Mouse (Mus musculus): ENCODE data around the gene Cmtm7. TPM values are rescaled to one million over a fixed set of nuclear protein-coding genes. Genes with fewer than 3 reads are reported as not detected.
A peak's percentile ranks its signal among the peaks of the same experiment; 100 is the strongest.

Gene Cmtm7
- polyA plus RNA-seq, 1 experiment from 2014 or later = 35.7 TPM

DNA sequence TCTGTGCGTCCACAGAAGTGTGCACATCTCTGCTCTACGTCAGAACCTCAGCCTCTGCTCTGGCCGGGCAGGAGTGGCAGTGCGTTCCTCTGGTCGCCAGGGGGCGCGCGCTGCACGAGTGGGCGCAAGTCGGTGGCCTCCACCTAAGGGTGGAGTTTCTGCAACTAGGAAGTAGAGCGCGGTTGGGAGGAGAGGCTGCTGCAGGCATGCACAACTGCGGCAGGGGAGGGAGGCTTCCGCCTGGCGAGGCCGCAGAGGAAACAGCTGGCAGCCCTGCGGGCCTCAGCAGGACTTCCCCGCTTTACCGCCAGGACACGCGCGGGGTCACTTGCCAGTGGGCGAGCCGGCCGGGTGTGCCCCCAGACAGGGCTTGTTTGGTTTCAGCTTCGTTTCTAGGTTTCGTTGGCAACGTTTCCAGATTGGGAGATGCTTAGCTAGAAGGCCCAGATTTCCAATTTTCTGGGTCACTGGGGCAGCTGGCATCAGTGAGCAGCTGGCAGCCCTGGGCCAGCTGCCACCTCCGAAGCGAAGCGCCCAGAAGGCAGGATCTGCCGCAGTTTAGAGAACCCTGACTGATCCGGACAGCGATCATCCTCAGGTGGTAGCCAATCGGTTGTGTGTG lies 28.7 kb downstream of the Cmtm7 start:
- H3K9me3 ChIP-seq (ENCODE audit: control insufficient read depth) = no peaks in the 10 kb centered on the region
- peak overlapping the region; percentile 65 for H3K9ac ChIP-seq (ENCODE audit: low read depth, low read length)
- H3K27ac ChIP-seq (ENCODE audit: low read depth, low read length) = peak overlapping the region; percentile 58
- ATAC-seq = peak; percentile 92
- peak overlapping the region; percentile 52 for H3K4me3 ChIP-seq (ENCODE audit: low read depth, low read length)
- peaks cover 40% of the 10 kb centered on the region for H3K36me3 ChIP-seq (ENCODE audit: control insufficient read depth, insufficient read depth)
- H3K27me3 ChIP-seq (replicated peaks; ENCODE audit: control insufficient read depth, insufficient read depth, low read length) = no peaks in the 10 kb centered on the region
- whole genome bisulfite sequencing = 6% methylated on average over 36 of the region's 36 CpGs
- TF ChIP-seq CTCF (IDR thresholded peaks at IDR 0.05; ENCODE audit: low read depth) = peak; percentile 100
- peak overlapping the region; percentile 83 for H3K4me2 ChIP-seq (replicated peaks; ENCODE audit: low read depth)
- no peaks in the 10 kb centered on the region for H3K4me1 ChIP-seq (replicated peaks; ENCODE audit: control insufficient read depth, insufficient read depth, low read length)

DNA sequence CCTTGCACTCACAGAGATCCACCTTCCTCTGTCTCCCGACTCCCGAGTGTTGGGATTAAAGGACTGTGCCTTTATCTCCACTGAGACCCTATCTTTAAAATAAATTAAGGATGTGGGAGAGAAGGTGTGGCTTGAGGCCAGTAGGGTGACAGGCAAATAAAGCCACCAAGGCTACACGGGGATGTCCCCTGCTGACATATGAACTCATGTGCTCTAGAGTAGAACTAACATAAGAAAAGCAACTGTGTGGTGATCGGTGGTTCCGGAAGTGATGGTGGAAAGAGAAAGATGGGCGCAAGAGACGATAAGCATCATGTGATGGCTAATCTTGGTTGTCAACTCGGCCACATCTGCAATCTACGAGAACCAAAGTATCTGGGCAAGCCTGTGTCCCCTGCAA lies 29.3 kb downstream of the Cmtm7 start:
- TF ChIP-seq CTCF (IDR thresholded peaks at IDR 0.05; ENCODE audit: low read depth) = no peak
- WGBS = 72% methylated on average over 9 of the region's 9 CpGs
- Histone ChIP-seq H3K9ac (ENCODE audit: low read depth, low read length) (no peak overlapping the region), H3K4me3 (ENCODE audit: low read depth, low read length) (no peak overlapping the region), H3K36me3 (ENCODE audit: control insufficient read depth, insufficient read depth) (peaks cover 47% of the 10 kb centered on the region), H3K27ac (ENCODE audit: low read depth, low read length) (no peak overlapping the region), H3K4me2 (replicated peaks; ENCODE audit: low read depth) (peak overlapping the region; percentile 83; the same call in 1 of the 2 replicates), H3K4me1 (replicated peaks; ENCODE audit: control insufficient read depth, insufficient read depth, low read length) (no peaks in the 10 kb centered on the region), H3K27me3 (replicated peaks; ENCODE audit: control insufficient read depth, insufficient read depth, low read length) (no peaks in the 10 kb centered on the region), H3K9me3 (ENCODE audit: control insufficient read depth) (no peaks in the 10 kb centered on the region)
- no peak for ATAC-seq

DNA sequence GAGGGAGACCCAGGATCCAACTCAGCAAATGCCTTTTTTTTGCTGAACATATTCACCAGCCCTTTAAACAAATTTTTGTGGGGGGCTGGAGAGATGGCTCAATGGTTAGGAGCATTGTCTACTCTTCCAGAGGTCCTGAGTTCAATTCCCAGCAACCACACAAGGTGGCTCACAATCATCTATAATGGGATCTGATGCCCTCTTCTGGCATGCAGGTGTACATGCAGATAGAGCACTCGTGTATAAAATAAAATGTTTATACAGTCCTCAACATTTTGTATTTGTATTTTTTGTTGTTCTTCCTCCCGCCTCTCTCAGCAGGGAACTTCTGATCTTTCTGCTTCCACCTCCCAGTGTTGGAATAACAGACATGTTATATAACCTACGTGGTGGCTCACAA lies 30.1 kb downstream of the Cmtm7 start:
- peak; percentile 43 for TF ChIP-seq CTCF (IDR thresholded peaks at IDR 0.05; ENCODE audit: low read depth)
- H3K4me2 ChIP-seq (replicated peaks; ENCODE audit: low read depth) = no peak overlapping the region
- no peaks in the 10 kb centered on the region for H3K9me3 ChIP-seq (ENCODE audit: control insufficient read depth)
- H3K9ac ChIP-seq (ENCODE audit: low read depth, low read length) = no peak overlapping the region
- 72% methylated on average over 3 of the region's 3 CpGs for WGBS
- peaks cover 47% of the 10 kb centered on the region for H3K36me3 ChIP-seq (ENCODE audit: control insufficient read depth, insufficient read depth)
- no peaks in the 10 kb centered on the region for H3K27me3 ChIP-seq (replicated peaks; ENCODE audit: control insufficient read depth, insufficient read depth, low read length)
- H3K27ac ChIP-seq (ENCODE audit: low read depth, low read length) = no peak overlapping the region
- H3K4me3 ChIP-seq (ENCODE audit: low read depth, low read length) = no peak overlapping the region
- no peak for ATAC-seq
- H3K4me1 ChIP-seq (replicated peaks; ENCODE audit: control insufficient read depth, insufficient read depth, low read length) = no peaks in the 10 kb centered on the region

DNA sequence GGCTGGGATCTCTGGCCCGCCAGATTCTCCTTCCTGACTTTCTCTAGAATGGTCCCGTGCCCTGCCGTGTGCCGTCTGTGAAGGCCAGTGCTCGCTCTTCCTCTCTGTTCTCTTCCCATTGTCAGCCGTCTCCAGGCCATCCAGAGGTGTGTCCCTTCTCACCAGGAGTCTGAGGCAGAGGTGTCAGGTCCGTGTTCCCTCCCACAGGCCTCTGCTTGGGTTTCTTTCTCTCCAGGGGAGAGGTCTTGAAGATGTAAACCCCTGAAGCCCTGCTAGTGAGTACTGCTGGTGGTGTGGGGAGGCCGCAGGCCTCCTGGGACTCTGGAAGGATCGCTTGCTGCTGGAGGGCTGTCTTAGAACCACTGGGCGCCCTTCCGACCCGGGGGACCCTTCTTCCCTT lies 34.2 kb downstream of the Cmtm7 start:
- Histone ChIP-seq H3K27me3 (replicated peaks; ENCODE audit: control insufficient read depth, insufficient read depth, low read length) (no peaks in the 10 kb centered on the region), H3K36me3 (ENCODE audit: control insufficient read depth, insufficient read depth) (peaks cover 53% of the 10 kb centered on the region), H3K4me1 (replicated peaks; ENCODE audit: control insufficient read depth, insufficient read depth, low read length) (no peaks in the 10 kb centered on the region), H3K4me3 (ENCODE audit: low read depth, low read length) (no peak overlapping the region), H3K9me3 (ENCODE audit: control insufficient read depth) (no peaks in the 10 kb centered on the region), H3K4me2 (replicated peaks; ENCODE audit: low read depth) (no peak overlapping the region), H3K27ac (ENCODE audit: low read depth, low read length) (no peak overlapping the region), H3K9ac (ENCODE audit: low read depth, low read length) (no peak overlapping the region)
- WGBS = 83% methylated on average over 12 of the region's 12 CpGs
- ATAC-seq = no peak
- TF ChIP-seq CTCF (IDR thresholded peaks at IDR 0.05; ENCODE audit: low read depth) = no peak

DNA sequence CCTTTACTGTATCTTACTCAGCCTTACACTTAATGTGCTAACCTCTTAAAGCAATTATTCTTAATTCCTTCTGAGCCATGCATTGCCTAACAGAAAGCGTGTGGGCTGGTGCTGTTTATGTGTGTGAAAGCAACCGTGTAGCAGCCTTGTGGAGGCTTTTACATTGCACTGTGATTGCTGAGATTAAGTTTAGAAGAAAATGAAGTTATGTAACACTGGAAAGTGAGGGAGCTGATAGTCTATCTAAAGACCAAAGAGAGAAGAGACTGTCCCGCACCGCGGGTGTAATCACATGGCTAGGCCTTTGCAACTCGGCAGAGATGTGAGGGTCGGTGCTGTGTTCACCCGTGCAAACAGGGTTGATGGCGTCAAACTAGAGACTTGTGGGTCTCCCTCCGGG lies 34.6 kb downstream of the Cmtm7 start:
- Histone ChIP-seq H3K27me3 (replicated peaks; ENCODE audit: control insufficient read depth, insufficient read depth, low read length) (no peaks in the 10 kb centered on the region), H3K4me3 (ENCODE audit: low read depth, low read length) (no peak overlapping the region), H3K9me3 (ENCODE audit: control insufficient read depth) (no peaks in the 10 kb centered on the region), H3K9ac (ENCODE audit: low read depth, low read length) (no peak overlapping the region), H3K4me2 (replicated peaks; ENCODE audit: low read depth) (no peak overlapping the region), H3K36me3 (ENCODE audit: control insufficient read depth, insufficient read depth) (peaks cover 50% of the 10 kb centered on the region), H3K4me1 (replicated peaks; ENCODE audit: control insufficient read depth, insufficient read depth, low read length) (no peaks in the 10 kb centered on the region), H3K27ac (ENCODE audit: low read depth, low read length) (no peak overlapping the region)
- ATAC-seq = no peak
- no peak for TF ChIP-seq CTCF (IDR thresholded peaks at IDR 0.05; ENCODE audit: low read depth)
- WGBS = 76% methylated on average over 10 of the region's 10 CpGs

DNA sequence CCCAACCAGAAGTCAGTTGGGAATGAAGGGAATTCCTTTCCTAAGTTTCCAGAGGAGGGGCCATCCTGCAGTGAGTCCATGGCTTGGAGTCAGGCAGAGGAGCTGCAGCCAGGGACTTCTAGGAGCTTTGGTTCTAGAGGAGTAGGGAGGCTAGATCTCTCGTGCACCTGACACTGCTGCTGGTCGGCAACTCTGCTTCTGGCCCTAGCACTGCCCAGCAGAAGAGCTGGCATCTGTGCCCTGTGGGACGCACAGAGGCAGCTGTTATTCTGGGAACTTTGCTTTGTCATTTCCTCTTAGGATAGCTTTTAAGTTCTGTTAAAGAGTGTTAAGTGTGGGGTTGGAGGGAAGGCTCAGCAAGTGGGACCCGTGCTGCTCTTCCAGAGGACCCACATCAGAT lies 36.0 kb downstream of the Cmtm7 start:
- Histone ChIP-seq H3K4me3 (ENCODE audit: low read depth, low read length) (no peak overlapping the region), H3K9me3 (ENCODE audit: control insufficient read depth) (no peaks in the 10 kb centered on the region), H3K27me3 (replicated peaks; ENCODE audit: control insufficient read depth, insufficient read depth, low read length) (no peaks in the 10 kb centered on the region), H3K9ac (ENCODE audit: low read depth, low read length) (no peak overlapping the region), H3K27ac (ENCODE audit: low read depth, low read length) (no peak overlapping the region), H3K4me2 (replicated peaks; ENCODE audit: low read depth) (no peak overlapping the region), H3K4me1 (replicated peaks; ENCODE audit: control insufficient read depth, insufficient read depth, low read length) (no peaks in the 10 kb centered on the region), H3K36me3 (ENCODE audit: control insufficient read depth, insufficient read depth) (peaks cover 43% of the 10 kb centered on the region)
- no peak for TF ChIP-seq CTCF (IDR thresholded peaks at IDR 0.05; ENCODE audit: low read depth)
- WGBS = 75% methylated on average over 4 of the region's 4 CpGs
- ATAC-seq = no peak

DNA sequence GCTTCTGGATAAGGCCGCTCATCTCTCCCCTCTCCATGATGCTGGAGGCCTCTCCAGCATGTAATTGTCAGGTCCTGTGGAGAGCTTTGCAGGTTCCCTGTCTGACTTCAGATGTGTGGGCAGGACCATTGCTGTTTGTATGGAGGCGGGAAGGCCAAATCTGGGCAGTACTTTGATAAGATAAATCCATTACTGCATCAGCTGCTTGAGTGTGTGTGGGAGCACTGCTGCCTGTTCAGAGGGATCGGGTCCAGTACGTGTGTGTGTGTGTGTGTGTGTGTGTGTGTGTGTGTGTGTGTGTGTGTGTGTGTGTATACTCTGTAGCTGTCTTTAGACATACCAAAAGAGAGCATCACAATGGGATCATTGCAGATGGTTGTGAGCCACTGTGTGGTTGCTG lies 36.5 kb downstream of the Cmtm7 start:
- Histone ChIP-seq H3K4me1 (replicated peaks; ENCODE audit: control insufficient read depth, insufficient read depth, low read length) (no peaks in the 10 kb centered on the region), H3K4me2 (replicated peaks; ENCODE audit: low read depth) (no peak overlapping the region), H3K9ac (ENCODE audit: low read depth, low read length) (no peak overlapping the region), H3K4me3 (ENCODE audit: low read depth, low read length) (no peak overlapping the region), H3K27ac (ENCODE audit: low read depth, low read length) (no peak overlapping the region), H3K27me3 (replicated peaks; ENCODE audit: control insufficient read depth, insufficient read depth, low read length) (no peaks in the 10 kb centered on the region), H3K9me3 (ENCODE audit: control insufficient read depth) (no peaks in the 10 kb centered on the region), H3K36me3 (ENCODE audit: control insufficient read depth, insufficient read depth) (peaks cover 42% of the 10 kb centered on the region)
- no peak for TF ChIP-seq CTCF (IDR thresholded peaks at IDR 0.05; ENCODE audit: low read depth)
- ATAC-seq = no peak
- 57% methylated on average over 4 of the region's 4 CpGs for WGBS
